In the genomic region with DNA sequence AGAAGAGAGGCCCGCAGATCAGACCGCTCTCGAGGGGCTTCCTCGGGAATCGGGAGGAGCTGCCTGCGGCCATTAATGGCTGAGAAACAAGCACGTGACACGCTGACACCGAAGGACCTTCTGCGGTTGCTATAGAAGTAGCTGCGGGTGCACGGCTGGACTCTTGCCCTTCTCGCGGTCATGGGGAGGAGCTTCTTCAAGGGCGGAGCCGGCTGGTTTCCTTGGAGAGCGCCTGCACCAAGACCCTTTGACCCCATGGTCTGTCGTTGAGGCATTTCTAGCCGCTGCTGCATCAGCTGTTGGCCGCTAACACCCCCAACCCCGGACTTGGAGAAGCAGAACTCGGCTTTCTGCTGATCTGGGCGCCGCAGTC, we compare ENCODE assay signal across 8 mouse cellular contexts. TPM values are rescaled to one million over a fixed set of nuclear protein-coding genes. Genes with fewer than 3 reads are reported as not detected.
DNase-seq lines count a peak whose midpoint lies in the region.

A gene (minus strand): TSS at position 114 of the 373 bp plus-strand sequence.

- peak; percentile 94 for DNase-seq in ovary, adult 18-20 months (ENCODE audit: low spot score)
- DNase-seq in ovary, postnatal 10 days (ENCODE audit: low spot score): no peak
- peak; percentile 97 for DNase-seq in embryo, embryonic 10.5 days (ENCODE audit: low spot score)
- peak; percentile 91 for DNase-seq in gastrocnemius, postnatal 25 days
- DNase-seq in hindlimb bud, embryonic 11.5 days (ENCODE audit: extremely low spot score, low read depth, low spot score): peak; percentile 69
- peak; percentile 62 to 81 for DNase-seq in left cerebral cortex, adult 18-20 months (ENCODE audit: low spot score in 2 of 2)
- peak; percentile 94 for DNase-seq in lung, postnatal 36 days
- peak; percentile 78 for DNase-seq in right cerebral cortex, postnatal 4 days

RNA-seq across cellular contexts. Expression of the gene that starts here (rescaled TPM):
- total RNA-seq in gastrocnemius, postnatal 25 days (2021): 10 to 100 TPM; 76.9 to 84.4 TPM
- 100 to 1,000 TPM; 178 to 180 TPM for total RNA-seq in left cerebral cortex, adult 18-20 months (2021)
